Mouse (Mus musculus) CD4-positive helper T cell, adult 2 months (primary cell): ENCODE measurements around the gene Hipk2.
A peak's percentile ranks its signal among the peaks of the same experiment; 100 is the strongest.

Experiments used
- DNase-seq: peaks from one replicate; pipeline ENCODE4 v3.0.0-alpha.2; 2012; ENCODE audit warnings: low read depth, missing footprints, low spot score

Gene Hipk2

GRCm38 (mm10) chr6:38902820-38903439 is 27.0 kb upstream of the Hipk2 start:
- DNase-seq: no peak

GRCm38 (mm10) chr6:38901636-38902035 is 25.7 kb upstream of the Hipk2 start:
- no peak for DNase-seq

- DNase-seq: no peak
These were observed 25.2 kb upstream of the Hipk2 start for GRCm38 (mm10) chr6:38901152-38901551.

DNA sequence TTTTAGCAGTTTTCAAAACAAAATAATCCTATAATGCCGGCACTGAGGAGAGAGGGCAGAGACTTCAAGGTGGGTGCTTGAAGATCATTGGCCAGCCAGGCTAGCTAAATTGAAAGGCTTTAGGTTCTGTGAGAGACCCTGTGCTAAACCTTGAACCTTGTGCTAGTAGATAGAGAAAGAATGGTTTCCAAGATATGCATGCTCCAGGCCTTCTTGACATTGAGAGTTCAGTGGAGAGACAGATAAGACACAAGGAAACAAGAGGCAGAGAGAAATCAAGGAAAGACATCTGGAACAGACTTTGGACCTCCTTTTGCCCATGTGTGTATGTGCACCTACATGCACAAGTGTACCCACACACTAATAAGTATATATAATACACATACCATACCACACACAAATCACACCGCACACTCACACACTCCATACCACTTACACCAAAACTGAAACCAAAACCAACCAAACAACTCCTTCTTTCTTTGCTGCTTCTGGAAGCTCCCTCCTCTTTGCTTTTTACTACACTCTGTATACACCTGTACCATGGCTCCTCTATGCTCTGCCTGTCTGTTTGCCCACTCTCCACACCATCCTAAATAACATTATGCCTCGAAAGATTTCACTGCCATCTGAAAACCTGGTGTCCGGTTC is 24.6 kb upstream of the Hipk2 start:
- DNase-seq: peak; percentile 24

DNA sequence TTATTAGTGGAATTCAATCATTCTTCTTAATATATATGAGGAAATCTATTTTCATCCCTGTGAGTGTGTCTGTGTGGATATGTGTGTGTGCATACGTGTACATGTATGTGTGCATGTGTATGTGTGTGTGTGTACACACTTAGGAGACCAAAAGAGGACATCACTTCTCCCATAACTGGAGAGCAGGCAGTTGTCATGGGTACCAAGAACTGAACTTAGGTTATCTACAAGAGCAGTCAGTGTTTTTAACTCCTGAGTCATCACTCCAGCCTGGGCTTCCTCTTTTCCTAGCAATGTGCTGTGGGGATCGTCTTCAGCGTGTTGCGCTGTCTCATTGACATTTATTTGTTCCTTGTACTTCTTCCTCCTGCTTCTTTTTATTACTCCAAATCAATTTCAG is 24.1 kb upstream of the Hipk2 start:
- no peak for DNase-seq

DNA sequence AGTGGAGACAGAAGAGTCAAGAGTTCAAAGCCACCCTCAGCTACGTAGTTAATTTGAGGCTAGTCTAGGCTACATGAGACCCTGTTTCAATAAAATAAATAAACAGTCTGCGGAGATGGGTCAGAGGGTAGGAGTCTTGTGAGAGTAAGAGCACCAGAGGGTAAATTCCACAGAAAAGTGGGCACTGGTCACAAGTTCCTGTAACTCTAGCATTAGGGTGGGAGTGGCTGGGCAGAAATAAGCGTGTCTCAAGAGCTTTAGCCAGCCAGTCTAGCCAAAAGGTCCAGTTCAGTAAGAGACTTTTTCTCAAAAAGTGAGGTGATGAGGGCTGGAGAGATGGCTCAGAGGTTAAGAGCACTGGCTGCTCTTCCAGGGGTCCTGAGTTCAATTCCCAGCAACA is 17.6 kb upstream of the Hipk2 start:
- no peak for DNase-seq

GRCm38 (mm10) chr6:38892017-38892416 is 16.1 kb upstream of the Hipk2 start:
- DNase-seq: no peak

DNA sequence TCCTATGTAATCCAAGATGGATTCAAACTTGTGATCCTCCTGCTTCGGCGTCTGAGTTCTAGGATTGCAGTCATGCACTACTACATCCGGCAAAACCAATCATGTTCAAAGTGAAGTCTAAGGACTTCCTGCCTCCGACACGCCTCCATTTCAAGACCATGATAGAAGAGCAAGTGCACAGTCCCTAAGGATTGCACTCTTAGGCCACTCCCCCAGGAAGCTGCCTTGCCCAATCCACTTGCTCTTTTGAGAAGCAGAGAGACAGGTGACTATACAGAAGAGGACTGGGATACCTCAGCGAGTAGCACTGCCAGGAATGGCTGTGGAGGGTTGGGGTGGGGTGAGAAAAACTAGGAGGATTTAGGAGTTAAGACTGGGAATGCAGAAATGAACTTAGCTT is 13.2 kb upstream of the Hipk2 start:
- DNase-seq: no peak

GRCm38 (mm10) chr6:38887436-38887835 is 11.5 kb upstream of the Hipk2 start:
- no peak for DNase-seq

DNA sequence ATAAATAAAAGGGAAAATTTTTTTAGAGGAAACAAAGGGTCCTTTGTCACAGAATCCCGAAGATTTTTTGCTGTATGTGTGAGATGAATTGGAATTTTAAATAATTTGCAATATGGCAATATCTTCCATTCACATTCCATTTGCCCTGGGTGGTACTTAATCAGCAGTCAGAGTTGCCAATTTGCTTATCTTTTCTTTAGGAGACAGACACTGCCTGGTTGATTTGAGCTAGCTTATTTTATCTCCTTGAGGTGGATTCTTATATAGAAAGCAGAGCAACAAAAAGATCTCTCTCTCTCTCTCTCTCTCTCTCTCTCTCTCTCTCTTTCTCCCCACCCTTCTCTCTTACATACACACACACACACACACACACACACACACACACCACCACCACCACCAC is 9.2 kb upstream of the Hipk2 start:
- DNase-seq: no peak

- no peak for DNase-seq
These were observed 8.5 kb upstream of the Hipk2 start for GRCm38 (mm10) chr6:38884482-38884881.

DNA sequence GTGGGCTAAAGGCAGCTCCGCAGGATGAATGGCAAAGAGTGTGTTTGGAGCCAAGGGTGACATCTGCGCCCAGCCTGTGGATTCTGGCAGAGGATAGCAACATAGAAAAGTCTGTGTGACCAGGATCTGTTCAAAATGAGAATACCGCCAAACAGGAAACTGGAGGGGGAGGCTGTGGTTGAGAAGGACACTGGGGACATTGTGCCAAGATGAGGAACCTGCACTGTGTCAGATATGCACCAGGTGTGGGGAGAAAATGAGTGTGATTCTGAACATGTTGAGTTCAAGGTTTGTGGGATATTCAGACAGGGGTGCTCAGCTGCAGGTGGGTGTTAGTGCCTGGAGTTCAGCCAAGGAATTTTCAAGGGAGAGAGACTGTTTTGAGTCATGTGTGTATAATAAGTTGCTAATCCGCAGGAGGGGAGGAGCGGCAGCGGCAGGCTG is 6.8 kb upstream of the Hipk2 start:
- no peak for DNase-seq

DNA sequence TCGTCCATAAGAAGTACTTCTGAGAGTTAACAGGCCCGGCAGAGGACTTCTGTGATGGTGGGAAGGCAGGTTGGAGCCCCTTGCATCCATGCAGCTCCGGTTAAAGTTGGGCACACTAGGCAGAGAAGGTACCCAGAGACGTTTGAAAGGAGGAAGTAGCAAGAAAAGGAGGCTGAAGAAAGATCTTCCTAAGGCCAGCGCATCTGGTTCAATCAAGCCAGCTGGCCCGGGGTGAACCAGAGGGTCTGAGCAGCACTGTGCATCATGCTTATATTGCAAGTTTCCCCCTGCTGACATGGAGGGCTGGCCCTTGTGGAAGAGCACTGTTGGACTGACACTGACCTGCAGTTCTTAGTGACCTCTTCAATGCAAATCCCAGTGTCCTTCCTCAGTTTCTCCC is 6.0 kb upstream of the Hipk2 start:
- no peak for DNase-seq

GRCm38 (mm10) chr6:38881468-38881867 is 5.5 kb upstream of the Hipk2 start:
- no peak for DNase-seq

- no peak for DNase-seq
These were observed 1.7 kb upstream of the Hipk2 start for GRCm38 (mm10) chr6:38877674-38878073.

GRCm38 (mm10) chr6:38875258-38876070 is 501 bp downstream of the Hipk2 start, which contains the start of gene Tbxas1:
Tbxas1 (plus strand) TSS chr6:38875404.
- DNase-seq: peak; percentile 60

- peak; percentile 61 for DNase-seq
These were observed 1.3 kb downstream of the Hipk2 start for GRCm38 (mm10) chr6:38874565-38875257.

GRCm38 (mm10) chr6:38874035-38874434 is 1.9 kb downstream of the Hipk2 start:
- peak; percentile 59 for DNase-seq

DNA sequence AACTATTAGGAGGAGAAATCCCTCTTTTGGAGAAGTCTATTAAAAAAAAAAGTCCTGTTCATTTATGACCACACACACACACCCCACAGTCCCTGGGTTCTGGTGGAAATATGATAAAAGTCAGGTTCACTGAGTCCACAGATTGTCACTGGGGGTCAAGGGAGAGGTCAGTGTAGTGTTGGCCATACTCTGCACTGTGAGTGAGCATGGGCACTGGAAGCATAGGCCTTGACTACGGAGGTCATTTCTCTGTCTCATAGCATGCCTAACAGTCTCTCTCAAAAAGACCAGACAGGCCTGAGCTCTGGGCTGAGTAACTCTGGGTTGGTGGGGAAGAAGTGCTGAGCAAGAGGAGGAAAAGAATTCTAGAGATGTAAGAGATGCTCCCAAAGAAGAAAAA is 2.6 kb downstream of the Hipk2 start:
- no peak for DNase-seq

DNA sequence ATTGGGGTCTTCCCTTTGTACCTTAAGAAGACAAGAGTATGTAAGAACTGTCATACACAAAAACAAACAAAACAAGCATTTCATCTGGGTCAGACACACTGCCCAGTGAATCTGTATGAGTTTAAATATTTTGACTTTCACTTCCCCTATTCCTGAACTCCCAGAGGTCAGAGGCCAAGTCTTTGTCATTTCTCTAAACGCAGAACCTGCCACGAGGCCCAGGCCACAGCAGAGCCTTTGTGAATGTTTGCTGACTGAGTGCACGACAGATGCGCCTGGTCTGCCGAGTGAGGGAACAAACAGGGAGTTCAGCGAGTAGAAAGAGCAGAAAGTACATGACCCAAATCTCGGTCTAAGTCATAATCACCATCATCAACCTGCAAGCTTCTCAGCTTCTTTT is 4.9 kb downstream of the Hipk2 start:
- DNase-seq: no peak

GRCm38 (mm10) chr6:38870070-38870469 is 5.9 kb downstream of the Hipk2 start:
- no peak for DNase-seq

DNA sequence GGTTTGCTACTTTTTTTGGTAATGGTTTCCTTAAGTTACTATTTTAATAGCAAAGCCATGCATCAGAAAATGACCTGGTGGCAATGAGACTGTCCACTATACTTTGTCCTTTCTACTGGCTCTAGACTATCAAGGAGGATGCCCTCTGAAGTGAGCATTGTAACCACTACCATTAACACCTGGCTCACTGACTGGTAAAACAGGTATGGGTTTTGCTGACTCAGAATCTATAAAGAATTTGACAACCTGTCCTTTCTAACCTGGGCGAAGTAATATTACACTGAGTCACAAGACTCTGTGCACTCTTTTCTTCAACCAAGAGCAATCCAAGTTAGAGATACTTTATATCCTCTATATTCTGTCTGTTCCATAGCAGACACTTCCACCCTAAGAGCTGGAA is 7.0 kb downstream of the Hipk2 start:
- no peak for DNase-seq
